Mouse (Mus musculus): ENCODE results near the gene Phf21b.

DNA sequence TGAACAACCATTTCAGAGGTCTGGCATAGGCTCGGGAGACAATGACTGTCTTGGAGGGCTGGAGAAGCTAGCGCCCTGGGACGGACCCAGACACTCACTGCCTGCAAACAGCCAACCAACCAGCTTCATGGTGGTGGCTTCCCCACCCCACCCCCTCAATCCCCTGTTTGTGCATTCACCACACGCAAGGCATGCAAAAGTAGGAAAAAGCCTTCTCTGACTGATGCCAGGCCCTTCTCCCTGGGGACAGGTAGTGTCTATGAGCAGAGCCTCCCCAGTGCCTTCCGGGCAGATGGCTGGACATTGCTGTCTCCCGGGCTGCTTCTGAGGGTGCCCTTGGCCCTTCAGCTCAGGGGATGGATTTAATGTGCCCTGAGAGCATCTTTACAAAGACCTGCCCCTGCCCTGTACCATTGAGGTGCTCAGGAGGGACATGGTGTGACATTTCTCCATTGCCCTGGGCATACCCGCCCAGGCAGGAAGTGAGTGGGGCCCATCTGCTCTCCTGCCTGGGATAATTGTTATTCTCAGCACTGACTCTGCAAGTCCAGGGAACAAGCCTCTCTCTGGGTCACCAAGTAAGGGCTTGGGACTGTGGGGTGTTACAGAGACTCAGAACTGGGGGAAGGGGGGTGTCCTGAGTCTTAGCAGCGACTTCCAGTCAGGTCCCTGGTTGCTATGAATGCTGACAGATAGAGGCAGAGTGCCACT is 93.0 kb downstream of the Phf21b start:
- TF ChIP-seq CTCF (IDR thresholded peaks at IDR 0.05; ENCODE audit: low read depth) (no peak), EP300 (optimal IDR thresholded peaks at IDR 0.05) (no peak)
